Mouse (Mus musculus): ENCODE data around the gene Dot1l.

GRCm38 (mm10) chr10:80755291-80756015, 447 bp downstream of the Dot1l start:
- no peak for TF ChIP-seq CTCF (IDR thresholded peaks at IDR 0.05; ENCODE audit: extremely low read depth, insufficient read depth, insufficient read length, insufficient replicate concordance)
- TF ChIP-seq POLR2A (IDR thresholded peaks at IDR 0.05; ENCODE audit: low read depth, low read length), result no peak

Measured in spleen, adult 2 months (tissue).